Mouse (Mus musculus) midbrain, embryonic 11.5 days (tissue): ENCODE results near the gene Cmss1. TPM values are rescaled to one million over a fixed set of nuclear protein-coding genes. Genes with fewer than 3 reads are reported as not detected.

Experiments
- ATAC-seq: fragments of 200-750 bp; cut with Nextera tagmentation; 2 replicates; pipeline ENCODE4 v1.8.0; 2017; ENCODE audit warnings: moderate TSS enrichment, moderate library complexity; ENCODE audit not compliant: low FRiP score
- DNase-seq: peaks from one replicate; pipeline ENCODE4 v3.0.0; 2015; ENCODE audit warnings: low spot score; ENCODE audit errors: missing footprints
- H3K27ac ChIP-seq: fragments of 300-500 bp; sonication (generic); 2 replicates; pipeline ENCODE4 v1.5.1; 2014; ENCODE audit warnings: low read depth, low read length
- H3K27me3 ChIP-seq: fragments of 300-500 bp; sonication (generic); 2 replicates; pipeline ENCODE4 v1.6.1; 2014; ENCODE audit warnings: mild to moderate bottlenecking, low read length, moderate library complexity, mixed read lengths; ENCODE audit not compliant: control insufficient read depth, insufficient read depth
- H3K36me3 ChIP-seq: fragments of 300-500 bp; sonication (generic); 2 replicates; pipeline ENCODE4 v1.6.1; 2014; ENCODE audit warnings: mild to moderate bottlenecking, low read length, moderate library complexity, mixed read lengths; ENCODE audit not compliant: control insufficient read depth, insufficient read depth
- H3K4me1 ChIP-seq: fragments of 300-500 bp; sonication (generic); 2 replicates; pipeline ENCODE4 v1.6.1; 2014; ENCODE audit warnings: low read length; ENCODE audit not compliant: control insufficient read depth, insufficient read depth
- H3K4me2 ChIP-seq: fragments of 300-500 bp; sonication (generic); 2 replicates; pipeline ENCODE4 v1.6.1; 2014; ENCODE audit warnings: mild to moderate bottlenecking, moderate library complexity
- H3K4me3 ChIP-seq: fragments of 300-500 bp; sonication (generic); 2 replicates; pipeline ENCODE4 v1.5.1; 2014; ENCODE audit warnings: low read depth, low read length
- H3K9ac ChIP-seq: fragments of 300-500 bp; sonication (generic); 2 replicates; pipeline ENCODE4 v1.6.1; 2014; ENCODE audit warnings: low read length
- H3K9me3 ChIP-seq: fragments of 300-500 bp; sonication (generic); 2 replicates; pipeline ENCODE4 v1.6.1; 2016; ENCODE audit warnings: low read length; ENCODE audit not compliant: control insufficient read depth
- WGBS: fragments of 180-500 bp; shearing (Covaris S2); extraction: QIAGEN DNeasy Blood & Tissue Kit; methylation state at CpG from one replicate; pipeline ENCODE4 v1.1.7; 2014; 5-methylcytosine and 5-hydroxymethylcytosine counted together
- polyA plus RNA-seq: library from polyadenylated mRNA; unstranded; fragments of >200 nt; fragmentation: Nextera tagmentation; extraction: Ambion mirVana; gene quantifications from 2 replicates; pipeline ENCODE4 v1.2.1, GENCODE M21; 2014

The Cmss1 gene
- polyA plus RNA-seq, 1 experiment from 2014 or later: 56.3 TPM

- no peak overlapping the region for H3K27ac ChIP-seq
- H3K36me3 ChIP-seq: no peaks in the 10 kb centered on the region
- WGBS: 70% methylated on average over 10 of the region's 10 CpGs
- no peak overlapping the region for H3K4me2 ChIP-seq
- H3K4me1 ChIP-seq: peaks cover 2% of the 10 kb centered on the region; the same call in 1 of the 2 replicates
- H3K4me3 ChIP-seq: no peak overlapping the region
- no peaks in the 10 kb centered on the region for H3K9me3 ChIP-seq
- DNase-seq (no peak), ATAC-seq (peak; percentile 48; the same call in 1 of the 2 replicates)
- no peaks in the 10 kb centered on the region for H3K27me3 ChIP-seq
- no peak overlapping the region for H3K9ac ChIP-seq
Measured at GRCm38 (mm10) chr16:57496437-57497173, 110.1 kb downstream of the Cmss1 start.

- H3K4me1 ChIP-seq: peaks cover 2% of the 10 kb centered on the region; the same call in 1 of the 2 replicates
- 90% methylated on average over 10 of the region's 10 CpGs for WGBS
- no peaks in the 10 kb centered on the region for H3K9me3 ChIP-seq
- no peak overlapping the region for H3K27ac ChIP-seq
- DNase-seq: no peak
- no peaks in the 10 kb centered on the region for H3K36me3 ChIP-seq
- no peak overlapping the region for H3K4me2 ChIP-seq
- no peak overlapping the region for H3K9ac ChIP-seq
- ATAC-seq: no peak
- no peaks in the 10 kb centered on the region for H3K27me3 ChIP-seq
- H3K4me3 ChIP-seq: no peak overlapping the region
Measured at GRCm38 (mm10) chr16:57495476-57496203, 111.0 kb downstream of the Cmss1 start.

GRCm38 (mm10) chr16:57491853-57492252 is 114.8 kb downstream of the Cmss1 start:
- DNase-seq (no peak), ATAC-seq (no peak)
- Histone ChIP-seq H3K36me3 (no peaks in the 10 kb centered on the region), H3K9ac (no peak overlapping the region), H3K27ac (no peak overlapping the region), H3K4me2 (no peak overlapping the region), H3K4me1 (peaks cover 2% of the 10 kb centered on the region; the same call in 1 of the 2 replicates), H3K9me3 (no peaks in the 10 kb centered on the region), H3K27me3 (no peaks in the 10 kb centered on the region), H3K4me3 (no peak overlapping the region)
- 96% methylated on average over 4 of the region's 4 CpGs for WGBS

GRCm38 (mm10) chr16:57490691-57491090 is 116.0 kb downstream of the Cmss1 start:
- Histone ChIP-seq H3K27me3 (no peaks in the 10 kb centered on the region), H3K27ac (no peak overlapping the region), H3K4me3 (no peak overlapping the region), H3K36me3 (no peaks in the 10 kb centered on the region), H3K4me1 (no peaks in the 10 kb centered on the region), H3K4me2 (no peak overlapping the region), H3K9ac (no peak overlapping the region), H3K9me3 (no peaks in the 10 kb centered on the region)
- WGBS: 91% methylated on average over 8 of the region's 8 CpGs
- ATAC-seq (no peak), DNase-seq (no peak)

- Histone ChIP-seq H3K9me3 (no peaks in the 10 kb centered on the region), H3K27ac (no peak overlapping the region)
- no peak for ATAC-seq
Measured at GRCm38 (mm10) chr16:57488661-57489060, 118.0 kb downstream of the Cmss1 start.

GRCm38 (mm10) chr16:57486266-57486665 is 120.4 kb downstream of the Cmss1 start:
- Histone ChIP-seq H3K4me1 (no peaks in the 10 kb centered on the region), H3K27ac (no peak overlapping the region), H3K27me3 (no peaks in the 10 kb centered on the region), H3K9me3 (no peaks in the 10 kb centered on the region), H3K4me3 (no peak overlapping the region), H3K36me3 (no peaks in the 10 kb centered on the region), H3K4me2 (no peak overlapping the region), H3K9ac (no peak overlapping the region)
- 96% methylated on average over 5 of the region's 5 CpGs for WGBS
- no peak for DNase-seq
- no peak for ATAC-seq

More at GRCm38 (mm10) chr16:57488661-57489060, 118.0 kb downstream of the Cmss1 start:
- no peak for DNase-seq
- Histone ChIP-seq H3K27me3 (no peaks in the 10 kb centered on the region), H3K36me3 (no peaks in the 10 kb centered on the region), H3K4me2 (no peak overlapping the region), H3K4me3 (no peak overlapping the region), H3K9ac (no peak overlapping the region), H3K4me1 (no peaks in the 10 kb centered on the region)

GRCm38 (mm10) chr16:57485265-57485664 is 121.4 kb downstream of the Cmss1 start:
- Histone ChIP-seq H3K27ac (no peak overlapping the region), H3K4me1 (no peaks in the 10 kb centered on the region), H3K27me3 (no peaks in the 10 kb centered on the region), H3K9ac (no peak overlapping the region), H3K4me2 (no peak overlapping the region), H3K9me3 (no peaks in the 10 kb centered on the region), H3K4me3 (no peak overlapping the region), H3K36me3 (no peaks in the 10 kb centered on the region)
- WGBS: 85% methylated on average over 9 of the region's 9 CpGs
- DNase-seq: no peak
- no peak for ATAC-seq

- 89% methylated on average over 12 of the region's 12 CpGs for WGBS
- Histone ChIP-seq H3K27ac (no peak overlapping the region), H3K4me3 (no peak overlapping the region), H3K4me1 (no peaks in the 10 kb centered on the region), H3K9me3 (no peaks in the 10 kb centered on the region), H3K36me3 (no peaks in the 10 kb centered on the region), H3K9ac (no peak overlapping the region), H3K27me3 (no peaks in the 10 kb centered on the region), H3K4me2 (no peak overlapping the region)
- DNase-seq (no peak), ATAC-seq (no peak)
Measured at GRCm38 (mm10) chr16:57484043-57484795, 122.4 kb downstream of the Cmss1 start.

GRCm38 (mm10) chr16:57483503-57483902 is 123.2 kb downstream of the Cmss1 start:
- Histone ChIP-seq H3K9ac (no peak overlapping the region), H3K27ac (no peak overlapping the region), H3K4me3 (no peak overlapping the region), H3K36me3 (no peaks in the 10 kb centered on the region), H3K4me2 (no peak overlapping the region), H3K27me3 (no peaks in the 10 kb centered on the region), H3K4me1 (no peaks in the 10 kb centered on the region), H3K9me3 (no peaks in the 10 kb centered on the region)
- ATAC-seq: no peak
- 95% methylated on average over 2 of the region's 2 CpGs for WGBS
- no peak for DNase-seq
